Mouse (Mus musculus) naive thymus-derived CD4-positive, alpha-beta T cell, adult 5 months (primary cell): Measurements from ENCODE around the gene Olfr1489. TPM values are rescaled to one million over a fixed set of nuclear protein-coding genes. Genes with fewer than 3 reads are reported as not detected.

Experiments used
- polyA plus RNA-seq: library from polyadenylated mRNA; unstranded; fragments of 100-300 nt; shearing (Covaris generic); gene quantifications from one replicate; pipeline ENCODE4 v1.2.1, GENCODE M21; 2017

Gene Olfr1489
- not detected for polyA plus RNA-seq

DNA sequence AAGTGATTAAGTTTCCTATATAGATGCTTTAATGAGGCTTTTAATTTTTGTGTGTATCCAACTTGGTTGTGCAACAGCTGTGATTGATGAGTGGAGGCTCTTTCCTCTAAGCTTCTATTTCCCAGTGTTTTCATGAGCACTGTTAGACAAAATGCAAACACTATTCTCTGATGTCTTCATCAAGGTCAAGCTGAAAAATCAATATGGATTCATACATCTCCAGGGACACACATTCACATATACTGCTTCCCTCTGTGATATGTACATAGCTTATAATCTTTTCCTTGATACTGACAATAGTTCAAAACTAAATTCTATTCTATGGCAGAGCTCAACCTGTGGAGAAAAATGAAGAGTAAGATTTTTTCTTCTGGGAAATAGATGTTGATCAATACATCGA, at the start of gene Olfr1489:
TSS of gene Olfr1489 (plus strand) at position 301 of the 400 bp plus-strand sequence.

GRCm38 (mm10) chr19:13583211-13583610, 48.2 kb upstream of the Olfr1489 start, which contains the start of gene Olfr1484:
Olfr1484 (plus strand) TSS chr19:13583511.

DNA sequence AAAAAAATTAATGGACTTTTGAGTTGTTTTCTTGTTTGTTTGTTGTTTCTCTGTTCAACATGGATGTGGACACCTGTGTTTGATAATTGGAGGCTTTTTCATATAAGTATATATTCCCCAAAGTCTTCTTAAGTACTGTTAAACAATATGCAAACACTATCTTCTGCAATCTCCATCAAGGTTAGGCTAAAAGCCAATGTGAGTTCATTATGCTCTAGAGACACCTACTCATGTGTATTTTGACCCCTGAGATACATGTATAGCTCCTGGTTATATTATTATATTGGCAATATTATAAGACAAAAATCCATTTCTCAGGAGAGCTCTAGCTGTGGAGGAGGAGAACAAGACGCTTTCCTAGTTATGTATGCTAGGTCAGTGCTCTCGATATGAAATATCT, 14.3 kb upstream of the Olfr1489 start, which contains the start of gene Olfr1487:
TSS of gene Olfr1487 (plus strand) at position 301 of the 400 bp plus-strand sequence.

GRCm38 (mm10) chr19:13650791-13651190, 19.4 kb downstream of the Olfr1489 start, which contains the start of gene Olfr1490:
Olfr1490 (plus strand) TSS chr19:13651091.

Other genes starting within 250 kb of the Olfr1489 start
- gene Olfr1469, start 223.8 kb upstream of the Olfr1489 start, polyA plus RNA-seq: 0.39 TPM
- gene Olfr1471, start 188.2 kb upstream of the Olfr1489 start, polyA plus RNA-seq: not detected
- gene Olfr1472, start 175.5 kb upstream of the Olfr1489 start, polyA plus RNA-seq: not detected
- not detected for gene Olfr1474, start 162.1 kb upstream of the Olfr1489 start, polyA plus RNA-seq
- not detected for gene Olfr1475, start 151.4 kb upstream of the Olfr1489 start, polyA plus RNA-seq
- gene Olfr1477, start 131.1 kb upstream of the Olfr1489 start, polyA plus RNA-seq: 0.11 TPM
- gene Olfr1480, start 103.7 kb upstream of the Olfr1489 start, polyA plus RNA-seq: not detected
- gene Olfr1484, start 48.1 kb upstream of the Olfr1489 start, polyA plus RNA-seq: not detected
- gene Olfr1487, start 14.2 kb upstream of the Olfr1489 start, polyA plus RNA-seq: not detected
- not detected for gene Olfr1490, start 19.5 kb downstream of the Olfr1489 start, polyA plus RNA-seq
- gene Olfr1491, start 65.6 kb downstream of the Olfr1489 start, polyA plus RNA-seq: not detected
- not detected for gene Olfr1493-ps1, start 91.7 kb downstream of the Olfr1489 start, polyA plus RNA-seq
- not detected for gene Olfr1494, start 108.1 kb downstream of the Olfr1489 start, polyA plus RNA-seq
- gene Olfr1495, start 133.0 kb downstream of the Olfr1489 start, polyA plus RNA-seq: not detected
- gene Olfr1496, start 146.3 kb downstream of the Olfr1489 start, polyA plus RNA-seq: not detected
- not detected for gene Olfr1497, start 166.6 kb downstream of the Olfr1489 start, polyA plus RNA-seq
- 0.22 TPM for gene Olfr1499, start 187.8 kb downstream of the Olfr1489 start, polyA plus RNA-seq
- not detected for gene Olfr1500, start 198.9 kb downstream of the Olfr1489 start, polyA plus RNA-seq
- gene Olfr1501, start 219.1 kb downstream of the Olfr1489 start, polyA plus RNA-seq: 0.12 TPM
- not detected for gene Olfr1502, start 230.2 kb downstream of the Olfr1489 start, polyA plus RNA-seq